ENCODE assay signal across 29 mouse cellular contexts in the genomic region with DNA sequence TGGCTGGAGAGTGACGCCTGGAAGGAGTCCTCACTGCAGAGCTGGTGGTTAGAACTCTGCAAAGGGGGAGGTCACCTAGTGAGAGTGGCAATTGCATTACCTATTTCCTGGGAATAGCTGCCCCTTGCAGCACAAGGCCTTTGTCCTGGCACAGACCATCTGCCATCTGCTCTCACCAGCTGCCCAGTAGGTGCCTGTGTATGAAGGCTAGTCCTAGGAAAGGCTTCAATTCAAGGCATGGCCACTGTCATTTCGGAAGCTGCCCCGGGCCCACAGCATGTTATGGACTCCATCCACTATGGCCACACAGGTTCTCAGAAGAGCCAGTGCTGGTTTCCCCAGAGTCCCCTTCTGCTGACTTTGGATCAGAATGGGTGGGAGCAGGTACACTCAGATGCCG. TPM values are rescaled to one million over a fixed set of nuclear protein-coding genes. Genes with fewer than 3 reads are reported as not detected.
DNase-seq lines count a peak whose midpoint lies in the region; ATAC-seq and TF ChIP-seq lines count a peak whose summit lies in the region.
"Had no signal": no experiment of that assay in that cellular context is flagged by ENCODE, and none has a peak within 500 bp of the region (broad histone marks: within the 10 kb centered on the region; RNA-seq: fewer than 3 reads in every experiment).

No protein-coding gene starts in this region.

- H3K4me2 ChIP-seq in hindbrain, postnatal 0 days (ENCODE audit: low read depth, low read length): no peak overlapping the region
- H3K4me2 ChIP-seq in hindbrain, embryonic 16.5 days (ENCODE audit: low read length): no peak overlapping the region
- H3K4me2 ChIP-seq: limb, embryonic 15.5 days; lung, embryonic 15.5 days had no signal

- no peak overlapping the region for H3K27ac ChIP-seq in hindbrain, postnatal 0 days
- H3K27ac ChIP-seq in hindbrain, embryonic 16.5 days (ENCODE audit: low read depth, low read length): no peak overlapping the region
- H3K27ac ChIP-seq in embryonic facial prominence, embryonic 10.5 days (replicated peaks): no peak overlapping the region
- H3K27ac ChIP-seq: forebrain, embryonic 10.5 days; heart, embryonic 10.5 days; layer of hippocampus, adult 2 months; limb, embryonic 15.5 days; liver, embryonic 14.5 days; lung, embryonic 15.5 days; stomach, postnatal 0 days had no signal

- no peaks in the 10 kb centered on the region for H3K9me3 ChIP-seq in hindbrain, postnatal 0 days (ENCODE audit: low read length)
- H3K9me3 ChIP-seq in hindbrain, embryonic 16.5 days (ENCODE audit: control insufficient read depth, low read length): no peaks in the 10 kb centered on the region
- H3K9me3 ChIP-seq in embryonic facial prominence, embryonic 10.5 days: no peaks in the 10 kb centered on the region
- H3K9me3 ChIP-seq: forebrain, embryonic 10.5 days; heart, embryonic 10.5 days; limb, embryonic 15.5 days; lung, embryonic 15.5 days had no signal

- H3K9ac ChIP-seq in hindbrain, postnatal 0 days (replicated peaks; ENCODE audit: low read length): no peak overlapping the region
- no peak overlapping the region for H3K9ac ChIP-seq in hindbrain, embryonic 16.5 days (ENCODE audit: low read depth, low read length)
- H3K9ac ChIP-seq: limb, embryonic 15.5 days; liver, embryonic 14.5 days; lung, embryonic 15.5 days had no signal

- DNase-seq in hindbrain, postnatal 0 days (ENCODE audit: low spot score): peak; percentile 39
- DNase-seq in cerebellum, adult 9-10 months: peak; percentile 98
- no peak for DNase-seq in embryonic facial prominence, embryonic 10.5 days (ENCODE audit: low spot score)
- no peak for DNase-seq in thymus, postnatal 25 days
- no peak for DNase-seq in layer of hippocampus, postnatal 36 days
- DNase-seq: adrenal gland, postnatal 36 days; heart, postnatal 4 days; kidney, postnatal 25 days; lung, postnatal 36 days; thymus, adult 2 months had no signal

- 76% methylated on average over 4 of the region's 4 CpGs for WGBS in hindbrain, postnatal 0 days
- 85% methylated on average over 4 of the region's 4 CpGs for WGBS in hindbrain, embryonic 16.5 days
- 93% methylated on average over 4 of the region's 4 CpGs for WGBS in embryonic facial prominence, embryonic 10.5 days

- no peaks in the 10 kb centered on the region for H3K27me3 ChIP-seq in hindbrain, postnatal 0 days (ENCODE audit: insufficient read depth, low read length)
- H3K27me3 ChIP-seq in hindbrain, embryonic 16.5 days (replicated peaks; ENCODE audit: control insufficient read depth, insufficient read depth, low read length): no peaks in the 10 kb centered on the region
- H3K27me3 ChIP-seq in embryonic facial prominence, embryonic 10.5 days (replicated peaks; ENCODE audit: low read depth, poor library complexity, severe bottlenecking): no peaks in the 10 kb centered on the region
- H3K27me3 ChIP-seq: limb, embryonic 15.5 days; lung, embryonic 15.5 days had no signal

- 0 out of 2 replicates have a peak, but pooled peaks cover 6% of the 10 kb centered on the region for H3K4me1 ChIP-seq in hindbrain, postnatal 0 days (ENCODE audit: insufficient read depth, low read length)
- peaks cover 6% of the 10 kb centered on the region; the same call in 1 of the 2 replicates for H3K4me1 ChIP-seq in hindbrain, embryonic 16.5 days (ENCODE audit: control insufficient read depth, insufficient read depth, low read depth, low read length)
- peaks cover 9% of the 10 kb centered on the region for H3K4me1 ChIP-seq in embryonic facial prominence, embryonic 10.5 days

- ATAC-seq in hindbrain, postnatal 0 days: no peak
- no peak for ATAC-seq in hindbrain, embryonic 16.5 days
- ATAC-seq in cerebellum, adult (ENCODE audit: insufficient number of reproducible peaks, low FRiP score, low TSS enrichment): peak; percentile 76
- ATAC-seq: CD4-positive, CD25-positive, alpha-beta regulatory T cell, adult 4 months; forebrain, embryonic 16.5 days; intestine, postnatal 0 days had no signal

- TF ChIP-seq CTCF in hindbrain, postnatal 0 days (IDR thresholded peaks at IDR 0.05; ENCODE audit: low read depth): no peak

- H3K36me3 ChIP-seq in hindbrain, postnatal 0 days (ENCODE audit: insufficient read depth, low read length): peaks cover 60% of the 10 kb centered on the region
- peaks cover 46% of the 10 kb centered on the region for H3K36me3 ChIP-seq in hindbrain, embryonic 16.5 days (ENCODE audit: control insufficient read depth, insufficient read depth, low read length)
- peaks cover 98% of the 10 kb centered on the region for H3K36me3 ChIP-seq in embryonic facial prominence, embryonic 10.5 days (replicated peaks)

- H3K4me3 ChIP-seq in hindbrain, postnatal 0 days (ENCODE audit: low read length): no peak overlapping the region
- no peak overlapping the region for H3K4me3 ChIP-seq in hindbrain, embryonic 16.5 days (ENCODE audit: low read length)
- 0 out of 2 replicates have a peak overlapping the region, but pooled peaks have one; percentile 4 for H3K4me3 ChIP-seq in embryonic facial prominence, embryonic 10.5 days
- H3K4me3 ChIP-seq: forebrain, embryonic 10.5 days; heart, embryonic 10.5 days; layer of hippocampus, adult 2 months; limb, embryonic 15.5 days; lung, embryonic 15.5 days had no signal

RNA-seq across cellular contexts. Expression of a gene that starts 1.8 kb away (rescaled TPM):
- total RNA-seq in hindbrain, postnatal 0 days (2014; rRNA removed): 11.0 and 12.1 TPM in 2 replicates
- 10.3 and 11.3 TPM in 2 replicates for polyA plus RNA-seq in hindbrain, postnatal 0 days (2015; fragmentation: Nextera tagmentation; extraction: Ambion mirVana)
- 11.9 and 12.1 TPM in 2 replicates for polyA plus RNA-seq in hindbrain, embryonic 16.5 days (2015; fragmentation: Nextera tagmentation; extraction: Ambion mirVana)
- 6.8 and 8.0 TPM in 2 replicates for polyA plus RNA-seq in embryonic facial prominence, embryonic 10.5 days (2016; fragmentation: Nextera tagmentation; extraction: Ambion mirVana)
- total RNA-seq in layer of hippocampus, postnatal 36 days (2021): 1 to 10 TPM; 8.3 to 8.6 TPM

RNA-seq across cellular contexts. Expression of a gene that starts 13.2 kb away (rescaled TPM):
- 0.05 and 2.9 TPM in 2 replicates for total RNA-seq in hindbrain, postnatal 0 days (2014; rRNA removed)
- polyA plus RNA-seq in hindbrain, postnatal 0 days (2015; fragmentation: Nextera tagmentation; extraction: Ambion mirVana): not detected in 2 replicates
- polyA plus RNA-seq in hindbrain, embryonic 16.5 days (2015; fragmentation: Nextera tagmentation; extraction: Ambion mirVana): not detected in 2 replicates
- polyA plus RNA-seq in embryonic facial prominence, embryonic 10.5 days (2016; fragmentation: Nextera tagmentation; extraction: Ambion mirVana): not detected in 2 replicates
- 1 to 10 TPM; 2.4 to 2.9 TPM for total RNA-seq in layer of hippocampus, postnatal 36 days (2021)
- polyA plus RNA-seq: embryonic facial prominence, embryonic 11.5 days; forebrain, embryonic 10.5 days; forebrain, embryonic 16.5 days; gonadal fat pad, adult 2 months; heart, embryonic 10.5 days; heart, embryonic 16.5 days; intestine, postnatal 0 days; kidney, embryonic 14.5 days; limb, embryonic 15.5 days; lung, embryonic 15.5 days; small intestine, adult 2 months; stomach, postnatal 0 days; thymus, adult 2 months had no signal

RNA-seq across cellular contexts. Expression of a gene that starts 22.1 kb away (rescaled TPM):
- total RNA-seq in hindbrain, postnatal 0 days (2014; rRNA removed): 17.8 and 18.2 TPM in 2 replicates
- 10.5 and 16.0 TPM in 2 replicates for polyA plus RNA-seq in hindbrain, postnatal 0 days (2015; fragmentation: Nextera tagmentation; extraction: Ambion mirVana)
- polyA plus RNA-seq in hindbrain, embryonic 16.5 days (2015; fragmentation: Nextera tagmentation; extraction: Ambion mirVana): 12.8 and 14.6 TPM in 2 replicates
- 14.7 and 15.2 TPM in 2 replicates for polyA plus RNA-seq in embryonic facial prominence, embryonic 10.5 days (2016; fragmentation: Nextera tagmentation; extraction: Ambion mirVana)
- 10 to 100 TPM; 46.2 to 46.9 TPM for total RNA-seq in layer of hippocampus, postnatal 36 days (2021)

RNA-seq across cellular contexts. Expression of a gene that starts 25.5 kb away (rescaled TPM):
- 4.0 and 9.6 TPM in 2 replicates for total RNA-seq in hindbrain, postnatal 0 days (2014; rRNA removed)
- polyA plus RNA-seq in hindbrain, postnatal 0 days (2015; fragmentation: Nextera tagmentation; extraction: Ambion mirVana): 28.4 and 31.8 TPM in 2 replicates
- 21.6 and 22.0 TPM in 2 replicates for polyA plus RNA-seq in hindbrain, embryonic 16.5 days (2015; fragmentation: Nextera tagmentation; extraction: Ambion mirVana)
- polyA plus RNA-seq in embryonic facial prominence, embryonic 10.5 days (2016; fragmentation: Nextera tagmentation; extraction: Ambion mirVana): 22.5 and 29.3 TPM in 2 replicates
- 10 to 100 TPM; 64.3 to 64.7 TPM for total RNA-seq in layer of hippocampus, postnatal 36 days (2021)

RNA-seq across cellular contexts. Expression of a gene that starts 25.8 kb away (rescaled TPM):
- 69.7 and 72.7 TPM in 2 replicates for total RNA-seq in hindbrain, postnatal 0 days (2014; rRNA removed)
- polyA plus RNA-seq in hindbrain, postnatal 0 days (2015; fragmentation: Nextera tagmentation; extraction: Ambion mirVana): 66.6 and 76.3 TPM in 2 replicates
- 76.8 and 84.4 TPM in 2 replicates for polyA plus RNA-seq in hindbrain, embryonic 16.5 days (2015; fragmentation: Nextera tagmentation; extraction: Ambion mirVana)
- polyA plus RNA-seq in embryonic facial prominence, embryonic 10.5 days (2016; fragmentation: Nextera tagmentation; extraction: Ambion mirVana): 4.7 and 6.5 TPM in 2 replicates
- total RNA-seq in layer of hippocampus, postnatal 36 days (2021): 100 to 1,000 TPM; 342 to 346 TPM
- total RNA-seq: monocyte, adult 5-6 weeks; neutrophil, adult 5-6 weeks had no signal
- polyA plus RNA-seq: CD4-positive, CD25-positive, alpha-beta regulatory T cell, adult 4 months had no signal

Comparison
In these comparisons a context has a peak if more than half of its experiments do, and no peak if none do; other contexts are left out.
1. DNase-seq: peak in hindbrain, postnatal 0 days (single experiment) and cerebellum, adult 9-10 months (single experiment); none in embryonic facial prominence, embryonic 10.5 days (single experiment), thymus, postnatal 25 days (single experiment) and layer of hippocampus, postnatal 36 days (0 of 2).